Mouse (Mus musculus) forebrain, postnatal 0 days (tissue): ENCODE measurements at regions not wholly inside any gene's neighbourhood (a gene's known extent, or its start where the extent isn't known, plus 50 kb on each side); places are given as distances from the start of the nearest gene placed in this dataset.
A peak's percentile ranks its signal among the peaks of the same experiment; 100 is the strongest.

Experiments used
- ATAC-seq: fragments of 200-750 bp; cut with Nextera tagmentation; 2 replicates; pipeline ENCODE4 v1.8.0; 2017; ENCODE audit warnings: mild to moderate bottlenecking, moderate library complexity
- DNase-seq: peaks from one replicate; pipeline ENCODE4 v3.0.0-alpha.2; 2015
- H3K27ac ChIP-seq: fragments of 300-500 bp; sonication (generic); 2 replicates; pipeline ENCODE4 v1.5.1; 2014; ENCODE audit warnings: low read depth, mild to moderate bottlenecking, antibody characterized with exemption, low read length, moderate library complexity, mixed read lengths
- H3K27me3 ChIP-seq: fragments of 300-500 bp; sonication (generic); 2 replicates; pipeline ENCODE4 v1.6.1; 2014; ENCODE audit warnings: mild to moderate bottlenecking, low read length, mixed read lengths; ENCODE audit not compliant: insufficient read depth
- H3K36me3 ChIP-seq: fragments of 300-500 bp; sonication (generic); 2 replicates; pipeline ENCODE4 v1.6.1; 2014; ENCODE audit warnings: mild to moderate bottlenecking, moderate library complexity; ENCODE audit not compliant: insufficient read depth
- H3K4me1 ChIP-seq: fragments of 300-500 bp; sonication (generic); 2 replicates; pipeline ENCODE4 v1.6.1; 2014; ENCODE audit warnings: antibody characterized with exemption; ENCODE audit not compliant: insufficient read depth
- H3K4me2 ChIP-seq: fragments of 300-500 bp; sonication (generic); 2 replicates; pipeline ENCODE4 v1.6.1; 2014; ENCODE audit warnings: low read depth, mild to moderate bottlenecking, moderate library complexity
- H3K4me3 ChIP-seq: fragments of 300-500 bp; sonication (generic); 2 replicates; pipeline ENCODE4 v1.5.1; 2014; ENCODE audit warnings: low read depth, low read length, mixed read lengths
- H3K9ac ChIP-seq: fragments of 300-500 bp; sonication (generic); 2 replicates; pipeline ENCODE4 v1.6.1; 2014; ENCODE audit warnings: mild to moderate bottlenecking
- H3K9me3 ChIP-seq: fragments of 300-500 bp; sonication (generic); 2 replicates; pipeline ENCODE4 v1.6.1; 2016; ENCODE audit warnings: low read length
- CTCF ChIP-seq: sonication (generic); IDR thresholded peaks from 2 replicates; pipeline ENCODE4 v1.5.1; 2016; ENCODE audit warnings: antibody characterized with exemption, control low read depth, low read depth
- WGBS: fragments of 180-500 bp; shearing (Covaris S2); extraction: QIAGEN DNeasy Blood & Tissue Kit; methylation state at CpG from one replicate; pipeline ENCODE4 v1.1.7; 2014; 5-methylcytosine and 5-hydroxymethylcytosine counted together

- WGBS = 52% methylated on average over 9 of the region's 9 CpGs
- no peaks in the 10 kb centered on the region for H3K36me3 ChIP-seq
- H3K9me3 ChIP-seq = no peaks in the 10 kb centered on the region
- no peak for ATAC-seq
- no peaks in the 10 kb centered on the region for H3K4me1 ChIP-seq
- H3K27ac ChIP-seq = no peak overlapping the region
- H3K4me2 ChIP-seq = no peak overlapping the region
- TF ChIP-seq CTCF = no peak
- H3K4me3 ChIP-seq = no peak overlapping the region
- H3K9ac ChIP-seq = no peak overlapping the region
- no peaks in the 10 kb centered on the region for H3K27me3 ChIP-seq
- DNase-seq = peak; percentile 59
Measured at GRCm38 (mm10) chr8:35283366-35283765, 482.2 kb upstream of the Gm19410 start.

- no peak overlapping the region for H3K4me2 ChIP-seq
- no peak for ATAC-seq
- no peak for TF ChIP-seq CTCF
Measured at GRCm38 (mm10) chr8:35289018-35289417, 476.6 kb upstream of the Gm19410 start.

GRCm38 (mm10) chr8:35289967-35290366 lies 475.6 kb upstream of the Gm19410 start:
- Histone ChIP-seq H3K9ac (no peak overlapping the region), H3K4me3 (no peak overlapping the region), H3K27me3 (no peaks in the 10 kb centered on the region), H3K27ac (no peak overlapping the region), H3K4me1 (no peaks in the 10 kb centered on the region), H3K36me3 (no peaks in the 10 kb centered on the region), H3K4me2 (no peak overlapping the region), H3K9me3 (no peaks in the 10 kb centered on the region)
- DNase-seq (no peak), ATAC-seq (no peak)
- TF ChIP-seq CTCF = no peak
- WGBS = 85% methylated on average over 4 of the region's 4 CpGs

More at GRCm38 (mm10) chr8:35289018-35289417, 476.6 kb upstream of the Gm19410 start:
- H3K27me3 ChIP-seq = no peaks in the 10 kb centered on the region
- no peaks in the 10 kb centered on the region for H3K36me3 ChIP-seq
- H3K27ac ChIP-seq = no peak overlapping the region
- 64% methylated on average over 5 of the region's 5 CpGs for WGBS
- no peak overlapping the region for H3K9ac ChIP-seq
- no peak overlapping the region for H3K4me3 ChIP-seq
- no peak for DNase-seq
- H3K4me1 ChIP-seq = no peaks in the 10 kb centered on the region
- no peaks in the 10 kb centered on the region for H3K9me3 ChIP-seq

DNA sequence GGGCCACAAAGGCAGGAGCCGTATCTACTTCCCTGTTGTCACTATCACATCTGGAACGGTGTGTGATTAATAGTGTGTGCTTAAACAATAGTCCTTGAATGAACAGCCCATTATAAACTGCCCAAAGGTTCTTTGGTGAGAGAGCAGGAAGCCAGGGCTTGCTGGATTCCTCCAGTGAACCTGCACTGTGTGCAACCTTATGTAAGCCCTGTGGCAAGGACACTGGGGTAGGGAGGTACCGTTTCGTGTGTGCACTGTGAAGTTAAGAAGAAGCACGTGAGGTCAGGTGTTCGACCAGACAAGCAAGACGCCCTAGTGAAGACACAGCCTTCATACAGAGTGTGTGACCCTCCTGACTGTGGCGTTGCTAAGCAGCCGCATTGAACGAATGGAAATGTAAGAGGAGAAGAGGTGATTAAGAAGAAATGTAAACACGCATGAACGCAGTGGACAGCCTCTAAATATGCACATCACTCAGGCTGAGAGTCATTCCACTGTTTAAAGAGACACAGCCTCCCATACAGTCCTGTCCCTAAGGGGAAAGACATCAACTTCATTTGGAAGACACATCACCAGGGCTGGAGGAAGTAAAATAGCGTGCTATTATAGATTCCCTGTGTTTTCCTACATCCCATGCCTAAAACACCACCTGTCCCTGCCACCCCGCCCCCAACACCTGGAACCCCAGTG lies 472.0 kb upstream of the Gm19410 start:
- no peak overlapping the region for H3K4me3 ChIP-seq
- no peaks in the 10 kb centered on the region for H3K4me1 ChIP-seq
- H3K4me2 ChIP-seq = no peak overlapping the region
- WGBS = 68% methylated on average over 14 of the region's 14 CpGs
- no peaks in the 10 kb centered on the region for H3K27me3 ChIP-seq
- no peak overlapping the region for H3K27ac ChIP-seq
- ATAC-seq (no peak; the same call in 1 of the 2 replicates), DNase-seq (no peak)
- no peak overlapping the region for H3K9ac ChIP-seq
- no peak for TF ChIP-seq CTCF
- H3K9me3 ChIP-seq = no peaks in the 10 kb centered on the region
- H3K36me3 ChIP-seq = no peaks in the 10 kb centered on the region

DNA sequence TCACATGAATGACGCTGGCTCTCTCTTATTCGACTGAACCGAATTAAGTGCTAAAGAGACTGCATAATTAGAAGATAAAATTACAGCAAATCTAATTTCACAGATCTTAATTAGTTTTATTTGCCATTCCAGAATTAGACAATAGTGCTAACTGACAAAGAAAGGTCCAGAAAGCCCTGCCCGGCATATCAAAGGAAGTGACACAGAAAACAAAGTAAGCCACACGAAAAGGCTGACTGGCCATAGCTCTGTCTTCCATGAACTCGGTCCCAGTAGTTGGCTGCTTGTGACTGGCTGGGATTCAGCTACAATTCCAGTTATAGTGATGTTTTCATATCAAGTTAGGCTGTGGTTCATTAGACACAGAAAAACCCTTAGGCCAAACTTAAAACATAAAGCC lies 468.7 kb upstream of the Gm19410 start:
- TF ChIP-seq CTCF = no peak
- WGBS = 22% methylated on average over 6 of the region's 6 CpGs
- Histone ChIP-seq H3K27ac (no peak overlapping the region), H3K4me2 (no peak overlapping the region), H3K9ac (no peak overlapping the region), H3K4me3 (no peak overlapping the region), H3K27me3 (no peaks in the 10 kb centered on the region), H3K36me3 (no peaks in the 10 kb centered on the region), H3K9me3 (no peaks in the 10 kb centered on the region), H3K4me1 (peaks cover 6% of the 10 kb centered on the region; the same call in 1 of the 2 replicates)
- ATAC-seq (no peak), DNase-seq (no peak)

- no peaks in the 10 kb centered on the region for H3K27me3 ChIP-seq
- DNase-seq = no peak
- 89% methylated on average over 9 of the region's 9 CpGs for WGBS
- H3K9me3 ChIP-seq = no peaks in the 10 kb centered on the region
- no peak for ATAC-seq
- no peak overlapping the region for H3K4me3 ChIP-seq
- no peaks in the 10 kb centered on the region for H3K36me3 ChIP-seq
- no peak overlapping the region for H3K9ac ChIP-seq
- H3K27ac ChIP-seq = no peak overlapping the region
- no peak for TF ChIP-seq CTCF
- no peak overlapping the region for H3K4me2 ChIP-seq
- H3K4me1 ChIP-seq = peaks cover 6% of the 10 kb centered on the region; the same call in 1 of the 2 replicates
Measured at GRCm38 (mm10) chr8:35299088-35299487, 466.5 kb upstream of the Gm19410 start.

- Histone ChIP-seq H3K4me2 (no peak overlapping the region), H3K36me3 (no peaks in the 10 kb centered on the region), H3K9ac (no peak overlapping the region), H3K9me3 (no peaks in the 10 kb centered on the region), H3K4me1 (peaks cover 6% of the 10 kb centered on the region; the same call in 1 of the 2 replicates), H3K27ac (no peak overlapping the region), H3K27me3 (no peaks in the 10 kb centered on the region), H3K4me3 (no peak overlapping the region)
- DNase-seq (no peak), ATAC-seq (no peak)
- no peak for TF ChIP-seq CTCF
- 40% methylated on average over 3 of the region's 3 CpGs for WGBS
Measured at GRCm38 (mm10) chr8:35300359-35300758, 465.2 kb upstream of the Gm19410 start.
